Mouse (Mus musculus): Measurements from ENCODE around the gene Cnih3. TPM values are rescaled to one million over a fixed set of nuclear protein-coding genes. Genes with fewer than 3 reads are reported as not detected.
A peak's percentile ranks its signal among the peaks of the same experiment; 100 is the strongest.

Gene Cnih3
- polyA plus RNA-seq, 1 experiment from 2014 or later: 14.1 TPM

- no peak overlapping the region for H3K9ac ChIP-seq (ENCODE audit: low read depth, low read length)
- ATAC-seq: no peak
- 0 out of 2 replicates have a peak, but pooled peaks cover 2% of the 10 kb centered on the region for H3K4me1 ChIP-seq (ENCODE audit: control insufficient read depth, insufficient read depth, low read depth, low read length)
- no peak overlapping the region for H3K27ac ChIP-seq (ENCODE audit: low read depth, low read length)
- 70% methylated on average over 6 of the region's 6 CpGs for WGBS
- H3K27me3 ChIP-seq (replicated peaks; ENCODE audit: control insufficient read depth, insufficient read depth, low read length): no peaks in the 10 kb centered on the region
- no peaks in the 10 kb centered on the region for H3K36me3 ChIP-seq (ENCODE audit: control insufficient read depth, insufficient read depth, low read length)
- no peak overlapping the region for H3K4me3 ChIP-seq (ENCODE audit: low read length)
- no peaks in the 10 kb centered on the region for H3K9me3 ChIP-seq (ENCODE audit: control insufficient read depth, low read length)
- no peak overlapping the region for H3K4me2 ChIP-seq (ENCODE audit: low read length)
Measured at GRCm38 (mm10) chr1:181462906-181463179, 110.4 kb downstream of the Cnih3 start.

GRCm38 (mm10) chr1:181465027-181465426 is 112.6 kb downstream of the Cnih3 start:
- WGBS: 45% methylated on average over 5 of the region's 5 CpGs
- no peak overlapping the region for H3K27ac ChIP-seq (ENCODE audit: low read depth, low read length)
- no peak overlapping the region for H3K4me2 ChIP-seq (ENCODE audit: low read length)
- H3K9ac ChIP-seq (ENCODE audit: low read depth, low read length): no peak overlapping the region
- ATAC-seq: no peak
- no peaks in the 10 kb centered on the region for H3K36me3 ChIP-seq (ENCODE audit: control insufficient read depth, insufficient read depth, low read length)
- H3K27me3 ChIP-seq (replicated peaks; ENCODE audit: control insufficient read depth, insufficient read depth, low read length): no peaks in the 10 kb centered on the region
- no peaks in the 10 kb centered on the region for H3K4me1 ChIP-seq (ENCODE audit: control insufficient read depth, insufficient read depth, low read depth, low read length)
- H3K9me3 ChIP-seq (ENCODE audit: control insufficient read depth, low read length): no peaks in the 10 kb centered on the region
- H3K4me3 ChIP-seq (ENCODE audit: low read length): no peak overlapping the region

GRCm38 (mm10) chr1:181466040-181466439 is 113.6 kb downstream of the Cnih3 start:
- H3K4me3 ChIP-seq (ENCODE audit: low read length): no peak overlapping the region
- H3K27me3 ChIP-seq (replicated peaks; ENCODE audit: control insufficient read depth, insufficient read depth, low read length): no peaks in the 10 kb centered on the region
- no peak for ATAC-seq
- no peak overlapping the region for H3K4me2 ChIP-seq (ENCODE audit: low read length)
- H3K4me1 ChIP-seq (ENCODE audit: control insufficient read depth, insufficient read depth, low read depth, low read length): no peaks in the 10 kb centered on the region
- H3K36me3 ChIP-seq (ENCODE audit: control insufficient read depth, insufficient read depth, low read length): no peaks in the 10 kb centered on the region
- no peaks in the 10 kb centered on the region for H3K9me3 ChIP-seq (ENCODE audit: control insufficient read depth, low read length)
- no peak overlapping the region for H3K27ac ChIP-seq (ENCODE audit: low read depth, low read length)
- WGBS: 84% methylated on average over 6 of the region's 6 CpGs
- H3K9ac ChIP-seq (ENCODE audit: low read depth, low read length): no peak overlapping the region

- no peaks in the 10 kb centered on the region for H3K4me1 ChIP-seq (ENCODE audit: control insufficient read depth, insufficient read depth, low read depth, low read length)
- no peak overlapping the region for H3K9ac ChIP-seq (ENCODE audit: low read depth, low read length)
- no peak overlapping the region for H3K27ac ChIP-seq (ENCODE audit: low read depth, low read length)
- no peaks in the 10 kb centered on the region for H3K27me3 ChIP-seq (replicated peaks; ENCODE audit: control insufficient read depth, insufficient read depth, low read length)
- ATAC-seq: peak; percentile 86
- no peak overlapping the region for H3K4me2 ChIP-seq (ENCODE audit: low read length)
- no peak overlapping the region for H3K4me3 ChIP-seq (ENCODE audit: low read length)
- 48% methylated on average over 17 of the region's 17 CpGs for WGBS
- no peaks in the 10 kb centered on the region for H3K9me3 ChIP-seq (ENCODE audit: control insufficient read depth, low read length)
- H3K36me3 ChIP-seq (ENCODE audit: control insufficient read depth, insufficient read depth, low read length): no peaks in the 10 kb centered on the region
Measured at GRCm38 (mm10) chr1:181466601-181467320, 114.3 kb downstream of the Cnih3 start.

- 94% methylated on average over 6 of the region's 6 CpGs for WGBS
- H3K36me3 ChIP-seq (ENCODE audit: control insufficient read depth, insufficient read depth, low read length): no peaks in the 10 kb centered on the region
- no peaks in the 10 kb centered on the region for H3K9me3 ChIP-seq (ENCODE audit: control insufficient read depth, low read length)
- H3K4me3 ChIP-seq (ENCODE audit: low read length): no peak overlapping the region
- H3K27me3 ChIP-seq (replicated peaks; ENCODE audit: control insufficient read depth, insufficient read depth, low read length): no peaks in the 10 kb centered on the region
- no peak overlapping the region for H3K27ac ChIP-seq (ENCODE audit: low read depth, low read length)
- no peak overlapping the region for H3K4me2 ChIP-seq (ENCODE audit: low read length)
- H3K4me1 ChIP-seq (ENCODE audit: control insufficient read depth, insufficient read depth, low read depth, low read length): no peaks in the 10 kb centered on the region
- no peak for ATAC-seq
- no peak overlapping the region for H3K9ac ChIP-seq (ENCODE audit: low read depth, low read length)
Measured at GRCm38 (mm10) chr1:181467321-181467670, 114.9 kb downstream of the Cnih3 start.

- 82% methylated on average over 8 of the region's 8 CpGs for WGBS
- ATAC-seq: no peak
Measured at GRCm38 (mm10) chr1:181469415-181469814, 117.0 kb downstream of the Cnih3 start.

GRCm38 (mm10) chr1:181476141-181476540 is 123.7 kb downstream of the Cnih3 start:
- 71% methylated on average over 8 of the region's 8 CpGs for WGBS
- Histone ChIP-seq H3K27me3 (replicated peaks; ENCODE audit: control insufficient read depth, insufficient read depth, low read length) (no peaks in the 10 kb centered on the region), H3K4me2 (ENCODE audit: low read length) (no peak overlapping the region), H3K9ac (ENCODE audit: low read depth, low read length) (no peak overlapping the region), H3K36me3 (ENCODE audit: control insufficient read depth, insufficient read depth, low read length) (no peaks in the 10 kb centered on the region), H3K4me3 (ENCODE audit: low read length) (no peak overlapping the region), H3K9me3 (ENCODE audit: control insufficient read depth, low read length) (no peaks in the 10 kb centered on the region), H3K4me1 (ENCODE audit: control insufficient read depth, insufficient read depth, low read depth, low read length) (no peaks in the 10 kb centered on the region), H3K27ac (ENCODE audit: low read depth, low read length) (no peak overlapping the region)
- ATAC-seq: no peak

More at GRCm38 (mm10) chr1:181469415-181469814, 117.0 kb downstream of the Cnih3 start:
- Histone ChIP-seq H3K27ac (ENCODE audit: low read depth, low read length) (no peak overlapping the region), H3K4me1 (ENCODE audit: control insufficient read depth, insufficient read depth, low read depth, low read length) (no peaks in the 10 kb centered on the region), H3K9me3 (ENCODE audit: control insufficient read depth, low read length) (no peaks in the 10 kb centered on the region), H3K9ac (ENCODE audit: low read depth, low read length) (no peak overlapping the region), H3K36me3 (ENCODE audit: control insufficient read depth, insufficient read depth, low read length) (no peaks in the 10 kb centered on the region), H3K4me2 (ENCODE audit: low read length) (no peak overlapping the region), H3K27me3 (replicated peaks; ENCODE audit: control insufficient read depth, insufficient read depth, low read length) (no peaks in the 10 kb centered on the region), H3K4me3 (ENCODE audit: low read length) (no peak overlapping the region)

GRCm38 (mm10) chr1:181476557-181476956 is 124.1 kb downstream of the Cnih3 start:
- Histone ChIP-seq H3K4me2 (ENCODE audit: low read length) (no peak overlapping the region), H3K4me1 (ENCODE audit: control insufficient read depth, insufficient read depth, low read depth, low read length) (no peaks in the 10 kb centered on the region), H3K4me3 (ENCODE audit: low read length) (no peak overlapping the region), H3K36me3 (ENCODE audit: control insufficient read depth, insufficient read depth, low read length) (no peaks in the 10 kb centered on the region), H3K27ac (ENCODE audit: low read depth, low read length) (no peak overlapping the region), H3K27me3 (replicated peaks; ENCODE audit: control insufficient read depth, insufficient read depth, low read length) (no peaks in the 10 kb centered on the region), H3K9ac (ENCODE audit: low read depth, low read length) (no peak overlapping the region), H3K9me3 (ENCODE audit: control insufficient read depth, low read length) (no peaks in the 10 kb centered on the region)
- WGBS: 72% methylated on average over 6 of the region's 6 CpGs
- no peak for ATAC-seq

- 52% methylated on average over 5 of the region's 5 CpGs for WGBS
- Histone ChIP-seq H3K27ac (ENCODE audit: low read depth, low read length) (no peak overlapping the region), H3K27me3 (replicated peaks; ENCODE audit: control insufficient read depth, insufficient read depth, low read length) (no peaks in the 10 kb centered on the region), H3K4me2 (ENCODE audit: low read length) (no peak overlapping the region), H3K4me3 (ENCODE audit: low read length) (no peak overlapping the region), H3K9ac (ENCODE audit: low read depth, low read length) (no peak overlapping the region), H3K36me3 (ENCODE audit: control insufficient read depth, insufficient read depth, low read length) (no peaks in the 10 kb centered on the region), H3K9me3 (ENCODE audit: control insufficient read depth, low read length) (no peaks in the 10 kb centered on the region), H3K4me1 (ENCODE audit: control insufficient read depth, insufficient read depth, low read depth, low read length) (peaks cover 2% of the 10 kb centered on the region; the same call in 1 of the 2 replicates)
- peak; percentile 72; the same call in 1 of the 2 replicates for ATAC-seq
Measured at GRCm38 (mm10) chr1:181484696-181485095, 132.3 kb downstream of the Cnih3 start.

GRCm38 (mm10) chr1:181503471-181503870 is 151.0 kb downstream of the Cnih3 start:
- WGBS: 100% methylated on average over 2 of the region's 2 CpGs

More at GRCm38 (mm10) chr1:181503471-181503870, 151.0 kb downstream of the Cnih3 start:
- no peak overlapping the region for H3K4me2 ChIP-seq (ENCODE audit: low read length)
- no peak overlapping the region for H3K27ac ChIP-seq (ENCODE audit: low read depth, low read length)
- no peaks in the 10 kb centered on the region for H3K36me3 ChIP-seq (ENCODE audit: control insufficient read depth, insufficient read depth, low read length)
- H3K9me3 ChIP-seq (ENCODE audit: control insufficient read depth, low read length): no peaks in the 10 kb centered on the region
- no peaks in the 10 kb centered on the region for H3K27me3 ChIP-seq (replicated peaks; ENCODE audit: control insufficient read depth, insufficient read depth, low read length)
- H3K4me1 ChIP-seq (ENCODE audit: control insufficient read depth, insufficient read depth, low read depth, low read length): no peaks in the 10 kb centered on the region
- no peak for ATAC-seq
- H3K4me3 ChIP-seq (ENCODE audit: low read length): no peak overlapping the region
- H3K9ac ChIP-seq (ENCODE audit: low read depth, low read length): no peak overlapping the region

All from hindbrain, embryonic 16.5 days (tissue).